Mouse (Mus musculus): ENCODE results near the gene Hist1h2bb. TPM values are rescaled to one million over a fixed set of nuclear protein-coding genes. Genes with fewer than 3 reads are reported as not detected.
"Not testable (repeated sequence)": the region's sequence is repeated elsewhere in the genome, so short reads cannot be mapped to it uniquely, and the experiment has no call there.

The Hist1h2bb gene
- total RNA-seq, 1 experiment from 2014 or later, result 56.1 TPM

GRCm38 (mm10) chr13:23750839-23751477 is 4.4 kb downstream of the Hist1h2bb start, which contains the start of gene Hist1h2ab:
Hist1h2ab (plus strand) TSS chr13:23751126.
- DNase-seq, result not testable (repeated sequence)

- no peak for DNase-seq
Observed at GRCm38 (mm10) chr13:23751478-23751956, 5.0 kb downstream of the Hist1h2bb start.

- DNase-seq, result peak; percentile 90
Observed at GRCm38 (mm10) chr13:23752067-23752741, 5.7 kb downstream of the Hist1h2bb start, which contains the start of gene Hist1h3b. Hist1h3b (plus strand) TSS chr13:23752267.

GRCm38 (mm10) chr13:23752742-23753172 is 6.2 kb downstream of the Hist1h2bb start:
- DNase-seq, result no peak

GRCm38 (mm10) chr13:23753314-23754078 is 7.0 kb downstream of the Hist1h2bb start:
- DNase-seq, result no peak

- DNase-seq, result no peak
Observed at GRCm38 (mm10) chr13:23755000-23755399, 8.5 kb downstream of the Hist1h2bb start.

- DNase-seq, result peak; percentile 68
Observed at GRCm38 (mm10) chr13:23756790-23757189, 10.3 kb downstream of the Hist1h2bb start, which contains the start of gene Hist1h4b. Hist1h4b (plus strand) TSS chr13:23757013.

GRCm38 (mm10) chr13:23757211-23757773 is 10.8 kb downstream of the Hist1h2bb start:
- DNase-seq, result no peak

GRCm38 (mm10) chr13:23757921-23758320 is 11.4 kb downstream of the Hist1h2bb start:
- no peak for DNase-seq

- no peak for DNase-seq
Observed at GRCm38 (mm10) chr13:23759251-23759771, 12.8 kb downstream of the Hist1h2bb start.

- no peak for DNase-seq
Observed at GRCm38 (mm10) chr13:23759916-23760239, 13.3 kb downstream of the Hist1h2bb start.

- DNase-seq, result no peak
Observed at GRCm38 (mm10) chr13:23760240-23760971, 13.9 kb downstream of the Hist1h2bb start.

- peak; percentile 98 for DNase-seq
Observed at GRCm38 (mm10) chr13:23760972-23761864, 14.7 kb downstream of the Hist1h2bb start, which contains the start of gene Hist1h4a. Hist1h4a (minus strand) TSS chr13:23761230.

- DNase-seq, result peak; percentile 47
Observed at GRCm38 (mm10) chr13:23761871-23762821, 15.6 kb downstream of the Hist1h2bb start, which contains the start of gene Hist1h3a. Hist1h3a (minus strand) TSS chr13:23762386.

- DNase-seq, result no peak
Observed at GRCm38 (mm10) chr13:23763242-23763585, 16.7 kb downstream of the Hist1h2bb start.

GRCm38 (mm10) chr13:23763586-23764323 is 17.2 kb downstream of the Hist1h2bb start, which contains the start of gene Hist1h1a:
Hist1h1a (plus strand) TSS chr13:23763666.
- peak; percentile 81 for DNase-seq

GRCm38 (mm10) chr13:23764324-23765171 is 18.0 kb downstream of the Hist1h2bb start:
- no peak for DNase-seq
